Mouse (Mus musculus) bone marrow, adult 2 months (tissue): ENCODE measurements around the gene Ttc7.

Source experiments
- CTCF ChIP-seq: fragments of 200-500 bp; IDR thresholded peaks from 2 replicates; pipeline ENCODE4 v1.5.1; 2011; ENCODE audit warnings: low read length, control low read depth; ENCODE audit not compliant: control insufficient read depth, insufficient read depth
- POLR2A ChIP-seq: fragments of 200-500 bp; IDR thresholded peaks from 2 replicates; pipeline ENCODE4 v1.6.1; 2011; ENCODE audit warnings: low read depth, mild to moderate bottlenecking, control low read depth, low read length, borderline replicate concordance; ENCODE audit not compliant: control insufficient read depth

DNA sequence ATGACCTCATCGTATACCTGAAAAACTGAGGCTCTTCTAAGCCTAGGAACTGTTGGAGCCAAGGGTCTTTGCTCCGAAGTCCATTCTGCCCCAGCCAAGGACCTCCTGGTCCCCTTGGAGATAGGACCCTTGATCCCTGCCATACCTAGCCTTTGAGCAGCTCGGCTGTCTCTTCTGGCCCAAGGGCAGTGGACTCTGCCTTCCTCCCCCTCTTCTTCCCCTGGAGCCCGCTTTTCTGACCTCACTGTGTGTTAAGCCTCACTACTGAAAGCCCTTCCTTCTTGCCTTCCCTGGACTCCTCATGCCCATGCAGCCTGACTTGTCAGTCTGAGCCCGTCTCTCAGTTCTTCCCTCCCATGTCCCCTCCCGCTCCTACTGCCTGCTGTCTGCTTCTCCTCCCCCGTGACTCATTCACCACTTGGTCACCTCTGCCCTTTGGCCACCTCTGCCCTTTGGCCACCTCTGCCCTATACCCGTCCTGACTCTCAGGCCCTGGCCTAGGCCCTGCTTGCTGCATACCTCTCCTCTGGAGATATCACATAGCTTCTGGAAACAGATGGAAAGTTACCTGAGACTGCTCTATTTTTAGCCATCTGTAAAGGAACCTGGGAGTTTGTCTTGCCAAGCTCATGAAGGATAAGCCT is 60.5 kb downstream of the Ttc7 start:
- TF ChIP-seq CTCF (no peak), POLR2A (no peak)
